Mouse (Mus musculus): ENCODE data around the gene Umad1.

The Umad1 gene

GRCm38 (mm10) chr6:8259004-8259666, at the start of gene Umad1, which contains the start of the genes Rpa3 and Gm45062:
TSS of gene Umad1 (plus strand) at chr6:8259288.
TSS of gene Rpa3 (minus strand) at chr6:8259173.
TSS of gene Gm45062 (plus strand) at chr6:8259450.
- peak; percentile 98 to 99 for DNase-seq (ENCODE audit: low spot score in 2 of 2)

- DNase-seq (ENCODE audit: low spot score in 2 of 2), result no peak
Observed at GRCm38 (mm10) chr6:8209866-8210186, 49.3 kb upstream of the Umad1 start.

DNA sequence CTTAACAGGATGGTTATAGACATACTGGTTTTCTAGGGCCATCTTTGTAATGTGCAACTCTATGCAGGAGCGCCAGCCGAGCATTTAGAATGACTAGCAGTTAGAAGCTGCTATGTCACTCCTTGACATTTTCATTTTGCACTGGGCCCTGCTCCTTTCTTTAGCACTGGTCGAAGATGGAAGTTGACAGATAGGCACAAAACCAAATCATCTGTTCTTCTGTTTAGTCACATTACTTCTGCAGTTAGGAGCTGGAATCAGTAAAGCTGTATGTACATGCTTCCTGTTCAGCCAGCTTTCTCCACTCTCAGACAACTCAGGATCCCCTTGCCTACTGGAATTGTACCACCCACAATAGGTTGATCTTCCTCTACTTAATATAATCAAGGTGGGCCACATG, 48.4 kb upstream of the Umad1 start:
- DNase-seq (ENCODE audit: low spot score in 2 of 2), result no peak

DNA sequence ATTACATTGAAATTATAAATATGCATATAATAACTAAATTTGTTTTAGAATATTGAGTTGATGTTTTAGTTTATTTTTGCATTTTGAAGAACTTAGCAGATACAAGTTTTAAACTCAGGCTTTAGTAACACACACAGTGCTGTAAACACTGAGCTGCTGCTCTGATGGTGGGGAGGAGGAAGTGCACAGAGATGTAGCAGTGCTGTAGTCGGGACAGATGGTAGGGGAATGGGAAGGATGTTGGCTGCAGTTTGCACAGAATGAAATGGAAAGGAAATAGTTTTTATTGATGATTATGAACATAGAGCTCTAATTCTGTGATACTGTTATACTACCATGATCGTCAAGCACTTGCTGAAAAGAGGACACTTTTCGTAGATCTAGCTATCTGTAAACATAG, 32.1 kb upstream of the Umad1 start:
- DNase-seq (ENCODE audit: low spot score in 2 of 2), result no peak

DNA sequence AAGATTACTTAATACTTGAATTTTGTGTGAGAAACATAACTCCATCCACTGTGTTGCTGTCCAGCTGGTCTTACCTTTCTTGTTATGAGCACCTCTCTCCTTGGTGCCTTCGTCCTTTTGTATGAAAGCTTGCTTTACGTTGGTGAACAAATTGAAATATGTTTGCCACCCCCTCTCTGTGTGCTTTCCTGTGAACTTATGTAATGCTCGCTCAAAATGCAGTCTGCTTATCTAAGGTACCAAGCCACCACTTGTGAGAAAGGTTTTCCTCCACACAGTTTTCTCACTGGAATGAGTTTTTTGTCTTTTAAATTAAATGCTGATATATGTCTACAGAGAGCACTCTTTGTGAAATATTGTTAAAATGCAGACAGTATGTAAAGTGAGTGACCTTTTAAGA, 30.5 kb upstream of the Umad1 start:
- DNase-seq (ENCODE audit: low spot score in 2 of 2), result no peak

GRCm38 (mm10) chr6:8258316-8258715, 772 bp upstream of the Umad1 start:
- no peak for DNase-seq (ENCODE audit: low spot score in 2 of 2)

- DNase-seq (ENCODE audit: low spot score in 2 of 2), result no peak
Observed at GRCm38 (mm10) chr6:8259667-8260044, 568 bp downstream of the Umad1 start.

DNA sequence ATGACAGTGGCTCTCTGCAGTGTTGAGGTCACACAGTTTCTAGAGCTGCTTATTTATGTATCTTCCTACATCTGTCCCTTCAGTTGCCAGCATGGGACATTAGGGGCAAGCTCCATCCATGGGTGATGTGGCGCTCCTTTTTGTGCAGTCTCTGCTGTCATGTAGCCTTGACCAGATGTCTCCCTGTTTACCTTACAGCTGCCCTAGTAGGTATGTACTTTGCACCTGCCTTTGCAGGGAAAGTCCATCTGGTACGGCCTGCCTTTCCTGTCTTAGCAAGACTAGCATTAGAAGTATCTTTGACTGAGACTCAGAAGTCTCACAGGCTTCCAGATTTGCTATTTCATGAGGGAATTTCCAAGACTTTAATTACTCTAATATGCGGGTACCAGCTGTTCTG, 12.0 kb downstream of the Umad1 start:
- DNase-seq (ENCODE audit: low spot score in 2 of 2), result no peak

- no peak for DNase-seq (ENCODE audit: low spot score in 2 of 2)
Observed at GRCm38 (mm10) chr6:8274387-8275054, 15.4 kb downstream of the Umad1 start.

- DNase-seq (ENCODE audit: low spot score in 2 of 2), result peak; percentile 89 to 92
Observed at GRCm38 (mm10) chr6:8275098-8275497, 16.0 kb downstream of the Umad1 start.

- no peak for DNase-seq (ENCODE audit: low spot score in 2 of 2)
Observed at GRCm38 (mm10) chr6:8276431-8276830, 17.3 kb downstream of the Umad1 start.

DNA sequence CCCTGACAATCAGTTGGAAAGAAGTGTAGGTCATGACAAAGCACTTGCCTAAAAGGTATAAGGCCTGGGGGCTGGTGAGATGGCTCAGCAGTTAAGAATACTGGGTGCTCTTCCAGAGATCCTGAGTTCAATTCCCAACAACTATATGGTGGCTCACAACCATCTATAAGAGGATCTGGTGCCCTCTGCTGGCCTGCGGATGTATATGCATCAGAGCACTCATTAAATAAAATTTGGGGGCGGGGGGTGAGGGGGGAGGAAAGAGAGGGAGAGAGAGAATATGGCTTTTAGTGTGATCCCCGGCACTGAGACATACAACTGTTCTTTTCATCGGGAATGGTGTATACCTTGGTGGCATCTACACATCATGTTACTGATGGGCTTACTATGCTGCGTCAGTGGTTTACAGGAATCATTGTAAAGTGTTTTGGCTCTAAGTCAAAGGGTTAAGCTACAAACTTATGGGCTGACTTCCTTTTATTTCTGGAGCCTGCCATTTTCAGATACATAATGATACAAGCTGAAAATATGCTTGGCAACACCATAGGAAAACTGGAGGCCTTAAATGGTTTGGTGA, 19.4 kb downstream of the Umad1 start:
- DNase-seq (ENCODE audit: low spot score in 2 of 2), result no peak

DNA sequence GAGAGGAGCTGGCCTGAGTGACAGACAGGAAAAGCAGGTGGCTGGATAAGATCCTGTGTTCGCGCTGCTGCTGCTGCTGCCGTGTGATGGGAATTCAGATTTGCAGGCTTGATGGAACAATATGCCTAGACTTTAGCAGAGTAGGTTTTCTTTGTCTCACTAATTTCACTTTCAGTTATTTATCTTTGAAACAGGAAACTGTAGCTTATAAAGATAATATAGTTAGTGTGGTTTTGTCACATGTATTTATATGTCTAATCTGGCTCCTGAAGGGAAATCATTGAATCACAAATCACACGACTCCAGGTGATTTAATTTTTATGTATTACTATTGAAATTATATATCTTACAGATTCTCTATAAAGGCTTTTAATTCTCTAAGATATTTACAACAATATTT, 24.2 kb downstream of the Umad1 start:
- no peak for DNase-seq (ENCODE audit: low spot score in 2 of 2)

DNA sequence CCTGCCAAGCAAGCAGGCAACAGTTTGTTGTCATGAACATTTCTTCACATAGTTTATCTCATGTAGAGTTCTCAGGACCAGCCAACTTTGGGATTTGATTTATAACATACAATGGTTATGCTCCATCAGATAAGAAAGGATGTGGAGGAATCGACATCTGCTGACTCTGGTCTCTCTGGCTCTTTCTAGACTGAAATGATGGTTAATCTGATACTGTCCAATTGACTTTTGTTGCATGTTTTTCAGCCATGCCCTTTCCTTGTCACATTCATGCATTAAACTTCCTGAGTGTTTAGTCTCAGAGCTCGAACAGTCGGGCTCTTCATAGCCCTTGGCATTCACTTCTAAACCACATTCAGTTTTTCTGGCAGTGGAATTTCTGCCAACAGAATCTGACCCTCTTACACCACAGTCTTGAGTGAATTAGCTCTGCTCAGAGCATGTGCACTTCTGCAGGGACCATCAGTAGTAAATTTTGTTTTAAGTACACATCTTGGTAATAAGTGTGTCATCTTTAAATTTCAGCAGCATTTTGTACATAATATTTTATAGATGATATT, 26.4 kb downstream of the Umad1 start:
- no peak for DNase-seq (ENCODE audit: low spot score in 2 of 2)

GRCm38 (mm10) chr6:8286146-8286545, 27.1 kb downstream of the Umad1 start:
- DNase-seq (ENCODE audit: low spot score in 2 of 2), result no peak

GRCm38 (mm10) chr6:8288755-8289580, 29.9 kb downstream of the Umad1 start:
- DNase-seq (ENCODE audit: low spot score in 2 of 2), result no peak

- DNase-seq (ENCODE audit: low spot score in 2 of 2), result no peak
Observed at GRCm38 (mm10) chr6:8294048-8294784, 35.1 kb downstream of the Umad1 start.

DNA sequence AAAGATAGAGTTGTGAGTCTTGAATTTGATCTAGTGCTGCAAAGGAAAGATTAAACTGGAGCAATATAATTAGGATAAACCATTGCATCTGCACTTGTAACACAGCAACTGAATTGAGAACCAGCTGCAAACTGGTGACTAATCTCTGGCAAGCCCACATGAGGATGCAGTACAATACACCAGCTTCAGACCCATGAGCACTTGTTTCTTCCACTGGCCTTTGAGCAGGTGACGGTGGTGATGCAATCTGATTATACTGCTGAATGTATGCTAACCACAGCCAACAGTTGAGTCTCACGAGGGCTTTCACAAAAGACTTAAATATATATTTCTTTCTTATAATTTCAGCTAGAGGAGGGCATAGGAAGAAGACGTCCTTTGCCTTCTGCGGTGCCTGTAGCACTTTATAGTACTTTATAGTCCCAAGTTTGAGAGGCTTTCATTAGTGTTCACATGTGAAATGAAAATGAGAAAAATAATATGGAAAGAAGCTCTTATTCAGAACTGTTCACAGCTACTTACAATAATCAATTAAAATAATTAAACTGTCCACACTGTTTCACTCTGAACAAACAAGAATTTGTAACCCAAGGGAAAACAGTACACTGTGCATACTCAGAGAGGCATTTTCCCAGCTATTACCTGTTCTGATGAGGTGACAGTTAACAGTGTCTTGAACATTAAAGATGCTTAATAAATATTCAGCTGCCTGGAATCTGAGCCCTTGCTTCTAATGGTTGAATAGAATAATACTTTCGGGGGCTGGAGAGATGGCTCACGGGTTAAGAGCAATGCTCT, 40.2 kb downstream of the Umad1 start:
- DNase-seq (ENCODE audit: low spot score in 2 of 2), result no peak

DNA sequence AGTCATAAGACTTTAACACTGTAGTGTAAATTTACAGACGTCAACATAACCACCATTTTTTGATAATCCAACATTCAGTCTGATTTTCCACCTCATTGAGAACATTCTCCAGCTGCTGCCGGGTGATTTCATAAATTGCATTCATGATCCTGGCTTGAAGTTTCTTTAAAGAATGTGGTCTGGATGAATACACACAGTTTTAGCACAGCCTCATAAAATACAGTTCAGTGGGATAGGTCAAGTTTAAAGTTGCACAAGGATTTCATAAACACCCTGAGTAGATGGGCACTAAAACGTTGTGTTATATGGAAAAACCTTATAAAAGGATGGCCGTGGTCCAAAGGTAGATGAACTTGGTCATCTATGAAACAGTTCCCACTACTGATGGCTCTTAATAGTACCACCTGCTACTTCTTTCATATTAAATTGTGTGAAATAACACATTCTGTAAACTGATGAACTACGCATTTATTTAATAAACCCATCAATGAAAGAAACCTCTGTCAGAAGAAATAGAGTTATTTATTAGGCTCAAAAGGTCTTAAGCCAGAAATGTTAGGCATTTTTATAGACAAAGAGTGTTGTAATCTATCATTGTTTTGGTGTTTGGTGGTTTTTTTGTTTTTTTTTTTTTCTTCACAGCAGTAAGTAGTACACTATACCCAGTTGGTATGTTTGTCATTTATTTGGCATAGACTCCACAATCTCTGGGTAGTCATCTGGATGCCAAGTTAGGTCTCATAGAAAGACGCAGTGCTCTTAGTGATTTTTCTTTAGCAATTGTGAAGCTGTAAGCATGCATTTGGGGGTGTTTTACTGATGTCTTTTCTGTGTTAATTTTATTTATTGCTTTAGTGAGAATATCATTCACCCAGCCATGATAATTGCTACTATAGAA, 49.0 kb downstream of the Umad1 start:
- DNase-seq (ENCODE audit: low spot score in 2 of 2), result no peak

DNA sequence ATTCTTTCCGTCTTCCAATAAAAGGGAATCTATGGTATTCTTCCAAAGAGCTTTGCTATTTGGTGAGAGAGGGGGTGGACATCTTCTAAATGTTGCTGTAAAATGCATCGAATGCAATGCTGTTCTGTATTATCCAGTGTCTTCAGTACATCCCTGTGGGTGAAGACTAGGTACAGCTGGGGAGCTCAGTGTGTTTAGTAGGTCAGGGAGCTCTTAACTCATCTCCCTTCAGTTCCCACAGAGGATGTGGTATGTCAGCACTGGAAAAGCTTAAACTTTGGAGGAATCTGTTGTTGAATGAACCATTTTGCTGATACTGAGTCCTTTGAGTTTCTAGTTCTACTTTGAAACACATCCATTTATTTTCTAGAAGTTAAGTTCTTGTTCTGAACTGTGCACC, 53.5 kb downstream of the Umad1 start:
- no peak for DNase-seq (ENCODE audit: low spot score in 2 of 2)

All from right cerebral cortex, adult 2 months (tissue).